Mouse (Mus musculus) bone marrow macrophage, adult 2 months (primary cell): Measurements from ENCODE around the gene Axin1. TPM values are rescaled to one million over a fixed set of nuclear protein-coding genes. Genes with fewer than 3 reads are reported as not detected.
"Not testable (repeated sequence)": the region's sequence is repeated elsewhere in the genome, so short reads cannot be mapped to it uniquely, and the experiment has no call there.

Experiments used
- H3K27ac ChIP-seq: 2 replicates; pipeline ENCODE4 v1.5.1; 2012; ENCODE audit warnings: low read depth, low read length; ENCODE audit not compliant: insufficient read depth
- H3K4me1 ChIP-seq: 2 replicates; pipeline ENCODE4 v1.6.1; 2012; ENCODE audit warnings: low read length; ENCODE audit not compliant: control insufficient read depth, insufficient read depth
- H3K4me3 ChIP-seq: 2 replicates; pipeline ENCODE4 v1.5.1; 2012; ENCODE audit warnings: mild to moderate bottlenecking, low read length, moderate library complexity; ENCODE audit not compliant: insufficient read depth
- CTCF ChIP-seq: IDR thresholded peaks from 2 replicates; pipeline ENCODE4 v1.5.1; 2012; ENCODE audit warnings: low read depth, mild to moderate bottlenecking, low read length, moderate library complexity
- POLR2A ChIP-seq: IDR thresholded peaks from 2 replicates; pipeline ENCODE4 v1.6.1; 2012; ENCODE audit warnings: mild to moderate bottlenecking, low read depth, low read length, borderline replicate concordance
- polyA plus RNA-seq: library from polyadenylated mRNA; stranded (reverse); fragments of >200 nt; gene quantifications from 2 replicates; pipeline ENCODE4 v1.2.4, GENCODE M21; 2012; ENCODE audit not compliant: missing spikeins, insufficient read depth, insufficient read length

Axin1 gene
- 31.6 and 40.1 TPM in 2 replicates for polyA plus RNA-seq

DNA sequence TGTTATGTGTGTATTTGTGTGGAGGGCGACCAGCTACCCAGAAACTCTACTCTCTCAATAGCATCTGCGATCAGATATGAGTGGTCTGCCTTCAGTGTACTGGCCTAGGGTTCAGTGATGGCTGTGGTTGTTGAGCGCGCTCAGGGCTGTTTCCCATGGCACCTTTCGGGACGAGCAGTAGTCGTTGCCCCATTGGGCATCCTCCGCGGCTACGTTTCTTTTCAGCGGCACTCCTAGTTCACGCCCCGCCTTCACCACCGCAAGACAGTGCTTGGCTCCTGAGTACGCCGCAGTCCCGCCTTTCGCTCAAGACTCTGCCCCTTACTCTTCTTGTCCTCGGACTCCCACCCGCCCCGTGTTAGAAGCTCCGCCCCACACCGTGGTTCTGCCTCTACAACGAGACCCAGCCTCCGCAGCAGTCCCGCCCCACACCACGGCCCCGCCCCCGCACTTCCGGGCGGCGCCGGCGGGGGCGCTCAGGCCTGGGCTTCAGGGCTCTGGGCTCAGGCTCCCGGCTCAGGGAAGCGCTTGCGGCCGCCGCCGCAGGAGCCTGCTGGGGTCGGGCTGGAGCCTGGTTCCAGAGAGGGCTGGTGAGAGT, at the start of gene Axin1:
Axin1 (plus strand) TSS at position 450 of the 598 bp plus-strand sequence.
- no peak for TF ChIP-seq CTCF
- no peak for TF ChIP-seq POLR2A
- peak within 1 kb of the TSS; percentile 77 for H3K4me3 ChIP-seq
- H3K27ac ChIP-seq: peak within 1 kb of the TSS; percentile 66
- peaks cover 10% of the 10 kb centered on the region; the same call in 1 of the 2 replicates for H3K4me1 ChIP-seq

DNA sequence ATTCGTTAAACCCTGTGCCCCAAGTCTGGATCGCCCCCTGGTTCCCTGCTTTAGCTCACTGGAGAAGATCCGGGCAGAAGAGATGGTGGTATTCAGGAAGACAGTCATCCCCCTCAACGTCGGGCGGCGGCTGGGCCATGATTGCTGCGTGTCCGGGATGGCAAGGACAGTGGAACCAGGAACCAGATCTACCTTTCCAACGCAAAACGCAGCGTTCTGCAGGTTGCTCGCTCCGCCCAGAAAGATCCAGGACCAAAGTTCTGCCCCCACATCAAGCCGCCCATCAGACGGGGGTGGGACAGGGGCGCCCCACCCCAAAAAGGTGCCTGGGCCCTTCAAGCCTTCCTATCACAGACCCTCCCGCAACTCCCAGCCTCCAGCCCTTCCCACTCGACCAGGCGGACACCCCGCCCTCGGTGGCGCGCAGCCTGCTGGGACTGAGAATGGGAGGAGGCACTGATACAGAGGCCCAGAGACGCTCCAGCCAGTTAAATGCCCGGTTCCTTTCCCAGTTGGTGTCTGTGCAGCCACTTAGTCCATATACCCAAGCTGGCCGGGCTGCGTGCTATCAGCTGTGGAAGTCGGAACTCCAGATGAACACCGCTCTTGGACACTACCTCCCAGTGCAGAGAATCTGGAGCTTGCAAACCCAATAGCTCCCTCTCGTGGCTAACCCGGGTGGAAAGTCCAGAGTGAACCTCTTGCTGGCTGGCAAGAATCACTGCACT, 48.4 kb upstream of the Axin1 start, which contains the start of gene Decr2:
Decr2 (minus strand) TSS at position 433 of the 728 bp plus-strand sequence.
- TF ChIP-seq CTCF: peak; percentile 94
- TF ChIP-seq POLR2A: 0 out of 2 replicates have a peak, but pooled peaks have one; percentile 18
- H3K4me3 ChIP-seq: peak within 1 kb of the TSS; percentile 95
- H3K4me1 ChIP-seq: peaks cover 3% of the 10 kb centered on the region; the same call in 1 of the 2 replicates
- peak within 1 kb of the TSS; percentile 53 for H3K27ac ChIP-seq

DNA sequence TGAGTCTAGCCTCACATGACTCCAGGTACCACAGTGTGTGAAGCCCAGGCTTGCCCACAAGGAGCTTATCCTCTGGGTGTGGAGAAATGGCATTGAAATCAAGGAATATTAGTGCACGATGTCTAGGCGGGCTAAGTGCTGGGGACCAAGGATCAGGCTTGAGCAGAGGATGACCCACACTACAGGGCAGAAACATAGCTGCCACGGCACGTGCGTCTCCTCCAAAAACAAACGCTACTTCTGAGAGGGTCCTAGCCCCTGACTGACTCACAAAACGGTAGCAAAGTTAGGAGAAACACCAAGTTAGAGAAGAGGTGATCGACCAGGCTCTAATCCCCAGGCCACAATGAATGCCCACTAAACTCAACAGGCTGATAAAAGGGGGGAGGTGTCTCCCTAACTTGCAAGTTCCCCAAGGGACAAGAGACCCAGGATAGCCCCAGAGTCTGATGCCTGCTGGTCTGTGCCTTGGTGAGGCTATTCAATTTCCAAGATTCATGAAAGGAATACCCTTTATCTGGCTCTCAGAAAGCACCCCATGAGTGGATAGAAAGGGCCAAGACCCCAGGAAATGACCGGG, 43.9 kb upstream of the Axin1 start:
- peak overlapping the region; percentile 67 for H3K4me3 ChIP-seq
- no peak for TF ChIP-seq POLR2A
- TF ChIP-seq CTCF: no peak
- peaks cover 5% of the 10 kb centered on the region for H3K4me1 ChIP-seq
- peak overlapping the region; percentile 40; the same call in 1 of the 2 replicates for H3K27ac ChIP-seq

DNA sequence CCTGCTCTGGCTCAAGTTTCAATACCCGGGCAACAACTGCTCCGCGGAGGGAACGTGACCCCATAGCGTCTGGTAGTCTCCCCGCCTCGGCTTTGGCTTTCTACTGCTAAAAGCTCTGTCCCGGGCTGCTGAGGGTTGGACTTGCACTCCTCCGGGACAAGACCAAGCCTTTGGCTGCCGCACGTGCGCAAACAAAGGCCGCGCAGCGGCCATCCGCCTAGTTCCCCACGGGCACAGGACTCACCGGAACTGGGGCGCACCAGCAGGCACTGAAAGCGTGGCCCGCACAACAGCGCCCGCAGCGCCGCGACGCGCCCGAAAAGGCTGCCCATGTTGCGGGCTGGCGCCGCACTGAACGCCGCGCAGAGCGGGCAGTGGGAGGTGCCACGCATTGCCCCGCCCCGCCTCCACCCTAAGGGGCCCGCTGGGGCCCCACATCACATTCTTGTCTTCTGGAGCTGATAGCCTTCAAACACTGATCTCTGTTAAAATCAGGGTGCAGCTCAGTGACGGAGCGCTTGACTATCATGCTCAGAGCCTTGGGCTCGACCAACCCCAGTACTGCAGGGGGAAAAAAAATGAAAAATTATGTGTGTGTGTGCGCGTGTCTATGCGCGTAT, 43.3 kb upstream of the Axin1 start, which contains the start of gene Nme4:
Nme4 (minus strand) TSS at position 482 of the 620 bp plus-strand sequence.
- H3K4me3 ChIP-seq: peak within 1 kb of the TSS; percentile 67
- no peak for TF ChIP-seq CTCF
- no peak for TF ChIP-seq POLR2A
- peak within 1 kb of the TSS; percentile 40 for H3K27ac ChIP-seq
- peaks cover 5% of the 10 kb centered on the region for H3K4me1 ChIP-seq

DNA sequence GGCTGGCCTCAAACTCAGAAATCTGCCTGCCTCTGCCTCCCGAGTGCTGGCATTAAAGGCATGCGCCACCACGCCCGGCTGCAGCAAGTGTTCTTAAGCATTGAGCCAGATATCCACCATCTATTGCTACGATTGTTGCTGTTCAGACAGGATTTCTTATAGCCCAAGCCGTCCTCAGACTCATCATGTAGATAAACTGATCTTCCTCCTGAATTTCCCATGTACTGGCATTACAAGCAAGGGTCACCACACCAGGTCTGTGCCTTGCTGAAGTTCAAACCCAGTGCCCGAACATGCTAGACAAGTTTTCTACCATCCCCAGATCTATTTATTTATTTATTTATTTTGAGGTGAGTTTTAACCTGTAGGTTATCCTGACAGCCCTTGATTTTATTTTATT, 40.0 kb upstream of the Axin1 start:
- H3K27ac ChIP-seq: no peak overlapping the region
- peaks cover 28% of the 10 kb centered on the region for H3K4me1 ChIP-seq
- TF ChIP-seq POLR2A: no peak
- TF ChIP-seq CTCF: no peak
- no peak overlapping the region for H3K4me3 ChIP-seq

DNA sequence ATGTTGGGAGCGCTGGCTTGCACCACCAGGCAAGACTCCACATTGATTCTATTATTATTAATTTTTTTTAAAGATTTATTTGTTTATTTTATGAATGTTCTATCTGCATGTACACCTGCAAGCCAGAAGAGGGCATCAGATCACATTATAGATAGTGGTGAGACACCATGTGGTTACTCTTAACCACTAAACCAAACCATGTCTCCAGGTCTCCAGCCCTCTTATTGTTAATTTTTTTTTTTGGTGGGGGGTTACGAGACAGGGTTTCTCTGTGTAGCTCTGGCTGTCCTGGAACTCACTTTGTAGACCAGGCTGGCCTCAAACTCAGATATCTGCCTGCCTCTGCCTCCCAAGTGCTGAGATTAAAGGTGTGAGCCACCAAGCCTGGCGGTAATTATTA, 39.2 kb upstream of the Axin1 start:
- H3K27ac ChIP-seq, H3K4me3 ChIP-seq: not testable (repeated sequence)
- peaks cover 32% of the 10 kb centered on the region for H3K4me1 ChIP-seq

DNA sequence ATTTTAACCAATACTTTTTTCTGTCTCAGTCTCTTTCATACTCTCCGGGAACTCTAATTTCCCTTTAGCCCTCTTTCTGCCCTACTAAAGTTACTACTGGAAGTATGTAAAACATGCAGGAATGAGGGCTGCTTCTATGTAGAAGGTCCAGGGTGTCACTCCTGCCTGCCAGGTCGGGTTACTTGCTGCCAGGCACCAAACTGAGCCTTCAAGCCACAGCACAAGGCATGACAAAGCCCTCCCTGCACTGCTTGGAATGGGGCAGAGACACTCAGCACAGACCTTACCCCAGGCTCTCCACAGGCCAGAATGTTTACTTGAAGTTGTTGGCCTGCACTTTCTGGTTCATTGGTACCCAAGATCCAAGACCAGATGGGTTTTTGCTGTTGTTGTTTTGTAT, 38.3 kb upstream of the Axin1 start:
- Histone ChIP-seq H3K4me1 (peaks cover 32% of the 10 kb centered on the region), H3K4me3 (no peak overlapping the region), H3K27ac (no peak overlapping the region)
- TF ChIP-seq POLR2A (no peak), CTCF (no peak)

DNA sequence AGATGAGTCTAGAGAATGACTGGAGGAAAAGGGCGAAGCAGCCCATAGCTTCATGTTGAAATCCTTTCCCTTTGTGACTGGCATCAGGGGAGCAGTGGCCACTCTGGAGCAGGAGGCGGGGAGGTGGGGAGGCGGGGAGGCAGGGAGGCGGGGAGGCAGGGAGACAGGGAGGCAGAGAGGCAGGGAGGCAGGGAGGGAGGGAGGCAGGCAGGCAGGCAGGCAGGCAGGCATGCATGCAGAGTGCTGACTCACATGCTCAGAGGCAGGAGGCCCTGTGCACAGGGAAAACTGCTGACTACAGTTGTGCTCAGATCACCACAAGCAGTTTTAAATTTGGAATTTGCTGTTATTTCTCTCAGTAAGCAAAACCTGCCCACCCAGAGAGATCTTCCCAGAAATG, 37.0 kb upstream of the Axin1 start:
- Histone ChIP-seq H3K4me3 (no peak overlapping the region), H3K27ac (peak overlapping the region; percentile 93), H3K4me1 (peaks cover 38% of the 10 kb centered on the region)
- TF ChIP-seq CTCF (no peak), POLR2A (no peak)

DNA sequence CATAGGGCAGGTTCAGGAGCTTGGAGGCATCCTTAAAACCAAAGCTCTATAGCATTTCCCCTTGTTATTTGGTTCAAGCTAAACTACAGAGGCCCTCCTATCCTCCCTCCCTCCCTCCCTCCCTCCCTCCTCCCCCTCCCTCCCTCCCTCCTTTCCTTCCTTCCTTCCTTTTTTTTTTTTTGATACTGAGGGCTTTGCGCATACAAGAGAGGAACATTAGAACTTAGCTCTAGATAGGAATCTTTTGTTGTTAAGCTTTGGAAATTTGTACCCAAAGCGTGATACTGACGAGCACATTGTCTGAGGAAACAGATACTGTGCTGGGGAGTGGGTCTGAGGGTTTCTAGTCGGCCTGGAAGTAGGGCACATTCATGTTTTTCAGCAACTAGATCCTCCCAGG, 32.9 kb upstream of the Axin1 start:
- Histone ChIP-seq H3K4me1 (peaks cover 43% of the 10 kb centered on the region), H3K27ac (peak overlapping the region; percentile 62), H3K4me3 (no peak overlapping the region)
- TF ChIP-seq POLR2A (no peak), CTCF (no peak)
